Mouse (Mus musculus): ENCODE measurements around the gene Hrct1. TPM values are rescaled to one million over a fixed set of nuclear protein-coding genes. Genes with fewer than 3 reads are reported as not detected.

The Hrct1 gene
- polyA plus RNA-seq, 1 experiment from 2014 or later, result 0.50 TPM

DNA sequence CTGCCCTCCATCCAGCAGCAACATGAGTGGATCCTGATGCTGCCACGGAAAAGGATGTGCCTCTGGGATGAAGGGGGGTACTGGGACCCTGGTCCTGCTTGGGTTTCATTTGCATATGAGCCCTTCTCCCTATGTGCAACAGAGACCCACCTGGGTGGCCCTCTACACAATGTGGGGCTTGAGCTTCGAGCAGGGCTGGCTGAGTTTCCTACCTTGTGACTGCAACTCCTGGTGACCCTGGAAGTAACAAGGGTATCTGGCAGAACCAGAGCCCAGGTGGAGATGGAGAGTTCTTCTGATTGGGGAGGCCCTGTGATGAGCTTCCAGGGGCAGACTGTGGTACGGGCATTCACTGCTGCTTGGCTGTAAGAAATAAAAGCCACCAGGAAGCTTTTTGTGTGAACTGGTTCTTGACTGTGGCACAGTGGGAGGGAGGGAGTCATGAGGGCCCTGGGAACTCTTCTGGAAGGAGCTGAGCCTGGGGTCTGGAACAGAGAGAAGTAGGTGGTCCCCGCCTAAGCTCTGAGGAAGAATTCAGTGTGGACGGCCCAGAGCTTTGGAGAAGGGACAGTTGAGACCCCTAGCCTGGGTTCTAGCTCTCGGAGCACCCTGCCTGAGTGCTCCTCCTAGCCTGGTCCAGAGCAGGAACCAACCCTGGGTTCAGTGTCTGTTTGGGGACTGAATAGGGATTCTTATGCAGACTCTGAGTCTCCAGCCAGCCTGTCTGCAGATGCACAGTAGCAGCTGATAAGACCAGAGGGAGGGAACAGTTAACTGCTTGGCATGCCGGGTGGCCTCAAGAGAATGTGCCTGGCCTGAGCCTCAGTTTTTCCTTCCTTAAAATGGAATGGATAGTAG is 959 bp downstream of the Hrct1 start:
- no peak for TF ChIP-seq CTCF (IDR thresholded peaks at IDR 0.05)
- ATAC-seq, result peak; percentile 15
- POLR2A ChIA-PET, result no interaction called here

DNA sequence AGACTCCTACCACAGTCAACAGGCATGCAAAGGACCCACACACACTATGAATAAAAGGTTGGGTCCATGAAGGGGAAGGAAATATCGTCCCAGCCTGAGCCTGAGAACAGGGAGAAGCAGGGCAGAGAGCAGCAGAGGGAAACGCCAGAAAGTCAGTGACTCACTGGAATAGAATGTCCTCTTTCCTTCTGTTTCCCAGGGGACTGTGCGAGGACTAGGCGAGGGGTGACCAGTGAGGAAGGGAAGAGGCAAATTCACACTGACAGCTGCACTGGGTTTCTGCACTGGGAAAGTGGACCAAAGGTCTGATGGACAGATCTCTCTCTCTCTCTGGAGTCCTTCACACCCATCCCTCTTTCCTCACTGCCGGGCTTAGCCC is 1.6 kb downstream of the Hrct1 start:
- ATAC-seq (peak; percentile 78), DNase-seq (ENCODE audit: low read depth, low spot score) (peak; percentile 50)
- in situ Hi-C loops (cut with MboI; ENCODE audit: low pct_unique_long_range_greater_than_20kb), result no loop called here

More for the DNA sequence above, 959 bp downstream of the Hrct1 start:
- CTCF ChIA-PET, result interaction anchor here (0.9 to 1.4 kb wide), 2 partner anchors 62 to 98 kb away, joined by 3 to 4 read pairs; no protein-coding TSS in a partner anchor
- in situ Hi-C loops (cut with MboI; ENCODE audit: low pct_unique_long_range_greater_than_20kb), result no loop called here
- no peak for DNase-seq (ENCODE audit: low read depth, low spot score)
- H3K27me3 ChIP-seq, result no peaks in the 10 kb centered on the region

DNA sequence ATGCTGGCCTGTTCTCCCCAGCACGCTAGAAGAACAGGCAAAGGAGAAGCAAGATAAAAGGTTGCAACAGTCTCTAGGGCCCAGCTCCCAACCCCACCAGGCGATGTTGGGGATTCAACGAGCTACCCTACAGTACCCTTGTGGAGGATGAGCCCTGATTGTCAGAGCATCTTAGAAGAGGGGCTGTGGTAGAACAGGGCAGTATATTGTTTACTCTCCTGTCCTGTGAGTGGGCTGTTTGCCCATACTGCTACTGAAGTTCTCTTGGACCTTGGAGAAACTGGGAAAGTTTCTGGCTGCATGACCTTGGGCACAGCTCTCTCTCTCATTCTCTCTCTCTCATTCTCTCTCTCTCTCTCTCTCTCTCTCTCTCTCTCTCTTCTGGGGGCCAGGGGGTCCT is 2.1 kb downstream of the Hrct1 start:
- no peak for TF ChIP-seq CTCF (IDR thresholded peaks at IDR 0.05)
- in situ Hi-C loops (cut with MboI; ENCODE audit: low pct_unique_long_range_greater_than_20kb), result no loop called here
- CTCF ChIA-PET, result interaction anchor here (1.1 to 1.4 kb wide), 3 partner anchors 14 to 99 kb away, joined by 3 to 4 read pairs (median 3); no protein-coding TSS in a partner anchor
- ATAC-seq (no peak), DNase-seq (ENCODE audit: low read depth, low spot score) (no peak)
- no peaks in the 10 kb centered on the region for H3K27me3 ChIP-seq
- POLR2A ChIA-PET, result no interaction called here

More for the DNA sequence above, 1.6 kb downstream of the Hrct1 start:
- no peaks in the 10 kb centered on the region for H3K27me3 ChIP-seq
- TF ChIP-seq CTCF (IDR thresholded peaks at IDR 0.05), result no peak
- ChIA-PET POLR2A (no interaction called here), CTCF (interaction anchor here (1.1 to 1.4 kb wide), 3 partner anchors 15 to 98 kb away, joined by 3 to 4 read pairs (median 3); no protein-coding TSS in a partner anchor)

DNA sequence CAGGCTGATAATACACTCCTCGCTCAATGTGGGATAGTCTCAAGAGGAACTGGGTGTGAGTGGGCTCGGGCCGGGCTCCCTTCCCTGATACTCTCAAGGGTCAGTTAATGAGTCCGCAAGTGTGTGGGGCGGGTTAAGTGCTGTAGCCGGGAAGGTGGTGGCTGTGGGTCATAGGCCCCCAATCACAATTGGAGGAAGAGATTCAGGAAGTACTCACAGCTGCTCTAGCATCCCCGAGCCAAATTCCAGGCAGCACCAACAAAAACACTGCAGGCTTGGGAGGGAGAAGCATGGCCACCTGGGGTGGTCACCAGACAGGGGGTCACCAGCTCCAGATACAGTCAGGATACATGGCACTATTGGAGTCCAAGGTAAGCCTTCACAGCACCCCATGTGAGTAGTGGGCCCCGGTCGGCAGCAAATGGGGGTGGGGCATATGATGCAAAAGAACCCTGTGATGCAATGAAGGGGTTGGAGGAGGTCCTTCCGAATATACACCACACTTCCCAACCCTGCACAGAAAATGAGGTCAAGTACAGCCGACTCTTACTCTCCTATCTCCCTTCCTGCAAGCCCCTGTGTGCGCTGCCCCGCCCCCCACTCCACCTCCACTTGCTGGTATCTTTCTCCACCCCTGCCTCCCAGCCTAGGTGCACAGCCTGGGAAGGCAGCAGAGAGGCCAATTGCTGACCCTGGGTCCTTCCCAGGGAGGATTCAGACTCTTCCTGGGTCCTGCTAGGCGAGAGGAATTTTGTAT is 3.0 kb downstream of the Hrct1 start, which contains the start of gene Spaar:
TSS of gene Spaar (plus strand) at position 241 of the 757 bp plus-strand sequence.
- in situ Hi-C loops (cut with MboI; ENCODE audit: low pct_unique_long_range_greater_than_20kb), result no loop called here

DNA sequence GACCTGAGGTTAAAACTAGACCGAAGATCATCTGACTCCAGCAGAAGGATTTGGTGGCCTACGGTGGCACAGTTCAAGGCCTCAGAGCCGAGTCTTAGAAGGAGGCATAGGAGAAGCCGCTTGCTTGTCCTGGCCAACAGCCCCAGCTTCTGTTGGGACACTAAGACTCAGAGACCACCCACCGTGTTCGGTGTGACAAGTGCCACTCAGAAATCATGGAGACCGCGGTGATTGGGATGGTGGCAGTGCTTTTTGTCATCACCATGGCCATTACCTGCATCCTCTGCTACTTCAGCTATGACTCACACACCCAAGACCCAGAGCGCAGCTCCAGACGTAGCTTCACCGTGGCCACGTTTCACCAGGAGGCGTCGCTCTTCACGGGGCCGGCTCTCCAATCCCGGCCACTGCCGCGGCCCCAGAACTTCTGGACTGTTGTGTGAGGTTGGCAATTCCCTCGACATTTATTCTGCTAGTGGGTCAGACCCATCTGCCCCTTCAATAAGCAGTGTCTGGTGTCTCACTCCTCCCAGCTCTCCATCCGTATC is 3.8 kb downstream of the Hrct1 start:
- in situ Hi-C loops (cut with MboI; ENCODE audit: low pct_unique_long_range_greater_than_20kb), result no loop called here
- ChIA-PET CTCF (interaction anchor here (1.5 kb wide), 1 partner anchor 33 kb away, joined by 3 read pairs; no protein-coding TSS in a partner anchor), POLR2A (no interaction called here)
- DNase-seq (ENCODE audit: low read depth, low spot score) (no peak), ATAC-seq (no peak)
- no peak for TF ChIP-seq CTCF (IDR thresholded peaks at IDR 0.05)
- H3K27me3 ChIP-seq, result no peaks in the 10 kb centered on the region

More for the DNA sequence above, 3.0 kb downstream of the Hrct1 start, which contains the start of gene Spaar:
- no peaks in the 10 kb centered on the region for H3K27me3 ChIP-seq
- ChIA-PET POLR2A (no interaction called here), CTCF (interaction anchor here (1.3 kb wide), 1 partner anchor 14 kb away, joined by 3 read pairs; no protein-coding TSS in a partner anchor)
- ATAC-seq, result no peak
- DNase-seq (ENCODE audit: low read depth, low spot score), result no peak
- no peak for TF ChIP-seq CTCF (IDR thresholded peaks at IDR 0.05)

DNA sequence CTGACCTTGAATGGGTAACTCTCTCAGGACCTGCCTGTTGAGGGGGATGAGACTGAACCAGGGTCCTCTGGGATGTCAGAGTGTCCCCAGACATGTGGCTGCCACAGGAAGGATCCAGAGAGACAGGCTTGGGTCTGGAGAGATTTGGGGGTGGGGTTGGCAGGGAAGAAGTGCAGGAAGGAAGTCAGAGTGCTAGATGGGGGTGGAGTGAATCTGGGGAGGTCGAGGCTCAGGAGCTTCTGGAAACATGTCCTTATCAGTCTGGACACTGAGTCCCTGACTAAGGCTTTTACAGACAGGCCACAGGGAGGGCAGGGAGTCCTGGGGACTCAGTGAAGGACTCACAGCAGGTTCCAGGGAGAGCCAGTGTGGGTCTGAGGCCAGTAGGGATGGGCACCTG is 5.2 kb downstream of the Hrct1 start:
- POLR2A ChIA-PET, result interaction anchor here (0.5 kb wide), 1 partner anchor 136 kb away, joined by 3 read pairs; no protein-coding TSS in a partner anchor
- in situ Hi-C loops (cut with MboI; ENCODE audit: low pct_unique_long_range_greater_than_20kb), result no loop called here
- no peak for DNase-seq (ENCODE audit: low read depth, low spot score)

DNA sequence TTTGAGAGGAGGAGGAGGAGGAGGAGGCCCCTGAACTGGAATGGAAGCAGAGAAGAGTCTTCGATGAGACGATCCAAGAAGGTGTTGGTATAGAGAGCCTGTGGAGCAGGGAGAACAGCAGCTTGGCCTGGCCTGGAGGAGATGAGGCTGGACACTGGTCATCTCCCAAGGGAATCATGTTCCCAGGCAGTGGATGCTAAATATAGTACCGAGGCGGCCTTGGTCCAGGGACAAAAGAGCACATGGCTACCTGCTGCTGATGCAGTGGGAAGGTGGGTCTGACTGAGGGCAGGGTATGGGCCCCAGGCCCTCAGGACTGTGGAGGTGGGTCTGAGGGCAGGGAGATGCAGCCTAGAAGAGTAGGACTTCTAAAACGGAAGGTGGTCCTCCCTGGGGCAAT is 6.2 kb downstream of the Hrct1 start:
- in situ Hi-C loops (cut with MboI; ENCODE audit: low pct_unique_long_range_greater_than_20kb), result no loop called here
- TF ChIP-seq CTCF (IDR thresholded peaks at IDR 0.05), result no peak
- CTCF ChIA-PET, result interaction anchor here (1.4 to 2.1 kb wide), 2 partner anchors 12 to 15 kb away, joined by 4 to 7 read pairs; no protein-coding TSS in a partner anchor
- POLR2A ChIA-PET, result no interaction called here
- ATAC-seq (no peak), DNase-seq (ENCODE audit: low read depth, low spot score) (no peak)
- H3K27me3 ChIP-seq, result no peaks in the 10 kb centered on the region

More for the DNA sequence above, 5.2 kb downstream of the Hrct1 start:
- CTCF ChIA-PET, result interaction anchor here (1.5 to 2.1 kb wide), 2 partner anchors 16 to 31 kb away, joined by 3 to 7 read pairs; no protein-coding TSS in a partner anchor
- ATAC-seq, result no peak
- TF ChIP-seq CTCF (IDR thresholded peaks at IDR 0.05), result no peak
- H3K27me3 ChIP-seq, result no peaks in the 10 kb centered on the region

DNA sequence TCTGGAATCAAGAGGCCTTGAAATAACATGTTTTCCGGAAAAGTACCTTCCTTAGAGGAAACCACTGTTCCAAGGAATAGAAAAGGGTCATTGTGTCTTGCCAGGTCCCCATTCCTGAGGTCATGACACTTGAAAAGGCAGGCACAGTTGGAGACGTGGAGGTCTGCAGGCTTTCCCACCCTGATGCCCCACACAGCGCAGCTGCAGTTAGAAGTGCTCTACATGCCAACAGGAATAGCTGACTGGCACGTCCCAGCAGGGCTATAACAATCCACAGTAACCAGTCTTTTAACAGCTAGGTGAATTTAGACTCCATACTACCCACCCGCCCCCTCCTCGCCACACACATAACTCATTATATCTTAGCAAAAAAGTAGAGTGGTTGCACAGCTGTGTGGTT is 10.2 kb downstream of the Hrct1 start:
- in situ Hi-C loops (cut with MboI; ENCODE audit: low pct_unique_long_range_greater_than_20kb), result no loop called here

DNA sequence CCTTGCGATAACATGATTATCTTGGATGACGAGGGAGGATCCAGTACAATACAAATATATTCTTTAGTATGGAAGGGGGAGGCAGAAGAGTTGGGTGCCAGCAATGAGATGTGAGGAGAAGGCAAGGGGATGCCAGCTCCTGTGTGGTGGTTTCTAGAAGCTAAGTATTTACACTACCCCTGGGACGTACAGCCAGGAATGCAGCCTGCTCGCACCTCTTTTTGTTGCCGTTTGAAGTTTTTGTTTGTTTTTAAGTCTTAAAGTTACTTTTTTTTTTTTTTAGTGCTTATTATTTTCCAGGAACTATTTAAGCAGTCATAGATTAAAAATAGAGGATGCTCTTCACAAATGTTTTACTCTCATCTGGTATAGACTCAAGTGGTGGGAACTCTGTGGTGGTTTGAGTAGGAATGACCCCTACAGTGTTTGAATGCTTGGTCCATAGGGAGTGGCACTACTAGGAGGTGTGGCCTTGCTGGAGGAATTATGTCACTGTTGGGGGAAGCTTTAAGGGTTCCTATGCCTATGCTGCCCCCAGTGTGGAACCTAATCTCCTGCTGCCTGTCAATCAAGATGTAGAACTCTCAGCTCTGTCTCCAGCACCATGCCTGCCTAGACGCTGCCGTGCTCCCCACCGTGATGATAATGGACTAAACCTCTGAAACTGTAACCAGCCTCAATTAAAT is 12.1 kb downstream of the Hrct1 start:
- DNase-seq (ENCODE audit: low read depth, low spot score), result no peak
- in situ Hi-C loops (cut with MboI; ENCODE audit: low pct_unique_long_range_greater_than_20kb), result no loop called here
- no peak for TF ChIP-seq CTCF (IDR thresholded peaks at IDR 0.05)
- POLR2A ChIA-PET, result interaction anchor here (0.6 kb wide), 1 partner anchor 331 kb away, joined by 4 read pairs; no protein-coding TSS in a partner anchor
- CTCF ChIA-PET, result interaction anchor here (1.1 kb wide), 1 partner anchor 14 kb away, joined by 5 read pairs; no protein-coding TSS in a partner anchor
- no peaks in the 10 kb centered on the region for H3K27me3 ChIP-seq
- no peak for ATAC-seq

More for the DNA sequence above, 10.2 kb downstream of the Hrct1 start:
- TF ChIP-seq CTCF (IDR thresholded peaks at IDR 0.05), result no peak
- ATAC-seq (no peak), DNase-seq (ENCODE audit: low read depth, low spot score) (no peak)
- POLR2A ChIA-PET, result no interaction called here
- no peaks in the 10 kb centered on the region for H3K27me3 ChIP-seq
- CTCF ChIA-PET, result interaction anchor here (1.1 kb wide), 1 partner anchor 26 kb away, joined by 3 read pairs; no protein-coding TSS in a partner anchor

Data from Patski (cell line).